Mouse (Mus musculus) kidney, adult 18-20 months (tissue): ENCODE data around the gene Il10.

ENCODE experiments used
- DNase-seq: peaks from one replicate; pipeline ENCODE4 v3.0.0; 2021

Gene Il10

GRCm38 (mm10) chr1:131019492-131020098 lies at the start of gene Il10:
Il10 (plus strand) TSS chr1:131019845.
- DNase-seq = no peak

- peak; percentile 42 for DNase-seq
Observed at GRCm38 (mm10) chr1:130979455-130979854, 40.2 kb upstream of the Il10 start.

- DNase-seq = no peak
Observed at GRCm38 (mm10) chr1:130984441-130984840, 35.2 kb upstream of the Il10 start.

GRCm38 (mm10) chr1:130987001-130987400 lies 32.6 kb upstream of the Il10 start:
- no peak for DNase-seq

- DNase-seq = no peak
Observed at GRCm38 (mm10) chr1:130987418-130987817, 32.2 kb upstream of the Il10 start.

- DNase-seq = no peak
Observed at GRCm38 (mm10) chr1:130989331-130989730, 30.3 kb upstream of the Il10 start.

- DNase-seq = no peak
Observed at GRCm38 (mm10) chr1:130990448-130990847, 29.2 kb upstream of the Il10 start.

GRCm38 (mm10) chr1:130993574-130994154 lies 26.0 kb upstream of the Il10 start:
- DNase-seq = no peak

GRCm38 (mm10) chr1:130995515-130995914 lies 24.1 kb upstream of the Il10 start:
- no peak for DNase-seq

- DNase-seq = no peak
Observed at GRCm38 (mm10) chr1:130996356-130996755, 23.3 kb upstream of the Il10 start.

GRCm38 (mm10) chr1:130997441-130997840 lies 22.2 kb upstream of the Il10 start:
- DNase-seq = no peak

GRCm38 (mm10) chr1:130998321-130998720 lies 21.3 kb upstream of the Il10 start:
- no peak for DNase-seq

GRCm38 (mm10) chr1:130999708-131000107 lies 19.9 kb upstream of the Il10 start:
- DNase-seq = no peak

GRCm38 (mm10) chr1:131000296-131000695 lies 19.3 kb upstream of the Il10 start:
- no peak for DNase-seq

- DNase-seq = no peak
Observed at GRCm38 (mm10) chr1:131002561-131002960, 17.1 kb upstream of the Il10 start.

GRCm38 (mm10) chr1:131003037-131003922 lies 16.4 kb upstream of the Il10 start:
- DNase-seq = no peak

- DNase-seq = no peak
Observed at GRCm38 (mm10) chr1:131006069-131006468, 13.6 kb upstream of the Il10 start.

GRCm38 (mm10) chr1:131010201-131011153 lies 9.2 kb upstream of the Il10 start:
- DNase-seq = no peak

GRCm38 (mm10) chr1:131012494-131012893 lies 7.2 kb upstream of the Il10 start:
- no peak for DNase-seq

GRCm38 (mm10) chr1:131013926-131014325 lies 5.7 kb upstream of the Il10 start:
- DNase-seq = no peak

GRCm38 (mm10) chr1:131015281-131015680 lies 4.4 kb upstream of the Il10 start:
- DNase-seq = no peak

GRCm38 (mm10) chr1:131015879-131016278 lies 3.8 kb upstream of the Il10 start:
- DNase-seq = no peak
